Mouse (Mus musculus) induced T-regulatory cell, adult 2 months (primary cell): Measurements from ENCODE around the gene Dnah7b.
"Not testable (repeated sequence)": the region's sequence is repeated elsewhere in the genome, so short reads cannot be mapped to it uniquely, and the experiment has no call there.

Experiments
- DNase-seq: peaks from one replicate; pipeline ENCODE4 v3.0.0-alpha.2; 2012; ENCODE audit warnings: low read depth

The Dnah7b gene

DNA sequence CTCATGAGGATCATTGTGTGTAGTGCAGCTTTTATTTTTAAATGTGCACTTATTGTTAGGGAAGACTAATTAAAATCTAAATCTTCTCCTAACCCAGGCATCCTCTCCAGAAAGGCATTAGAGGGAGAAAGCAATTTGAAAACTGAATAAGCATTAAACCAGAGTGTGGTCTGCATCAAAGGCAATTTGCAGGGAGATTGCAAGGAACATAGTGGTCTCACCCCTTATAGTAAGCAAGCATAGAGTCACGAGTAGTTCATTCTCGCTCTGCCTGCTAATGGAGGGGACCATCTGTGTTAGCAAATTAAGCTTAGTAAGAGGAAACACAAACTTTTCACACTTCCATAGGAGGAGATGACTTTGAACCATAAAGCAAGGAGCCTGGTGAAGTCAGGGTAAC, 228.3 kb downstream of the Dnah7b start:
- not testable (repeated sequence) for DNase-seq

DNA sequence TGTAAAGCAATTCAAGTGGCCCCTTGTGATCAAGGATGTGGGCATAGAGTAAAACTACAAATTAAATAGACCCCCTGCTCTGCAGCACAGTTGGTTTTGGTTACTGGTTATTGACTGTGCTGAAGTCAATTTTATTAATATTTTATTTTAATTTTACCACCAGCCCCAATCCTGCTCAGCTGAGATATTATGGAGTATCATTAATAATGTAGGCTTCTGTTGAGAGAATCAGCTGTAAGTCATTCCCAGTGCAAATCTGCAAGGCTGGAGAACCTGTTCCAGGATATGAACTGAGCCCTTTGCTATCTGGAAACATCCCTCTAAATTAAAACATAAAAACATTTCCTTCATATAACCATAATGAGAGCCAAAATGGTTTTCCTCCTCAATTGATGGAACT, 259.8 kb downstream of the Dnah7b start:
- not testable (repeated sequence) for DNase-seq

- DNase-seq: not testable (repeated sequence)
These were observed 279.2 kb downstream of the Dnah7b start for GRCm38 (mm10) chr1:46345301-46345700.

GRCm38 (mm10) chr1:46380641-46381040, 314.5 kb downstream of the Dnah7b start:
- not testable (repeated sequence) for DNase-seq

DNA sequence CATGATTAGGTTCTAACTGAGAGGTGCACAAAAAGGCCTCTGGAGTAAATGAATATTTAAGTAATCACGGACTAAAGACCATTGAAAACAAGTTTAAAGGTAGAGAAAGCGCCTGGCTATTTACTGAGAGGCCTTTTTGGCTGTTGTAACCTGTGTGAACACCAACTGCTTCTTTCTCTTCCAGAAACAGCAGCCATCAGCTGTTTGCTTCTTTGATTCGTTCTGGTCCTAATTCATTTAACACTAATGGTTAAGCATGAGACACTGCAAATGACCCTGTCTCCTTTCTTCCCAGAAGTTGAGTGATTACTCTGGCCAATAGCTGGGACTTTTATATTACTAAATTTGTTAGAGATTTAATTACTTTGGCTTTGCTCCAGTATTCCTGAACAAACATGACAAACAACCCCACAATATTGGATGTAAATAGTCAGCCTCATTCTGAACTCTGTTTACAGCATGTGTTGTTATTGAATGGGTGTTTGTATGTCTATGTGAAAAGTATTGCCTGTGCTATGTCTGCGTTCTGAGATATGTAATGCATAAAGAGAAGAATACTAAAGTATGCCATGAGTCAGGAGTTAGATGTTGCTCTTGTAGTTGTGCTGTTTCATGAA, 328.7 kb downstream of the Dnah7b start:
- not testable (repeated sequence) for DNase-seq

DNA sequence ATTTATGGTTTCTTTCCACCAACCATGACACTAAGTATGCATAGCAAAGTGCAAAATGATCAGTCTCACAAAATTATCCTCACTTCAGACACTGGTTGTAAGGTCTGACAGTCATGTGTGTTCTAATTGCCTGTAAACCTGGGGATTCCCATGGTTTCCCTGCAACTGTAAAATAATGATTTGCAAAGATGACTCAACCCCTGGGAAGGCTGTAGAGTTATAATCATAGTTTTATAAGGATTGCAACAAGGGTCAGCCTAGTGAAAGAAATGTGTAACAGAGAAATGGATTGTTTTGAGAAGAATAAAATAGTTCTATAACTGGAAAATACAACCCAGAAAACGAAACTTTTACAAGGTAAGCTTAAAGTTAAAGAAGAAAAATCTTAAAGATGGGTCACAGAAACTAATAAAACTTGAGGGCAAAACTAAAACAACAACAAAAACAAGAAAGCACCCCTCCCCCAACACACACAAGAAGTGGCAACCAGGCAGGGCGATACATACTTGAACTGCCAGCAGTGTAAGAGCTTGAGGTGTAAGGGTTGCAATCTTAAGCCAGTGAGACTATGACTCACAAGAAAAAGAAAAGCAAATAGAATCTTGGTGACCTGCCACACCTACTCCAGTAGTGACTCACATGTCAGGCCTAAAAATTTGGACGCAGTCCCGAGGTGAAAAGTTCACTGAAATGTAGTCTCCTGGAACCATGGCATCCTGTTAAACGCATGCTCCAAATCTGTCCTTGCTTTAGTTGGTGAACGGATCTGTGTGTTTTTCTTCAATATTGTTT, 342.4 kb downstream of the Dnah7b start:
- DNase-seq: no peak

DNA sequence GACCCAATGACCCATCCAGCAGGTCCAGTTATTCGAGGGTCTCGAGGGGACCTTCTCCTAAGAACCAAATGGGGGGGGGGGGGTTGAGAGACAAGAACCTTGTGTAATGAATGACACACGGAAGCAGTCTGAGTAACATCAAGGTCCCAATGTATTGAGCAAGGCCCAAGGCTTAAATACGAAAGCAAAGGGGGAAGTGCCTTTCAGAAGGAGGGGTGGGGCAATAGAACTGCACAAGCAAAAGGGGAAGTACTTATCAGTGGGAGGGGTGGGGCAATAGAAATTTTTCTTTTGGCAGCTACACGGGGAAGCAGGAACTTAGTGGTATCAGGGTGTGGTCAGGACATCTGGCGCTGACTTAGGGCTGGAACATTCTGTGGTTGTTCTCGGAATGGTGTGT, 348.7 kb downstream of the Dnah7b start:
- DNase-seq: not testable (repeated sequence)

DNA sequence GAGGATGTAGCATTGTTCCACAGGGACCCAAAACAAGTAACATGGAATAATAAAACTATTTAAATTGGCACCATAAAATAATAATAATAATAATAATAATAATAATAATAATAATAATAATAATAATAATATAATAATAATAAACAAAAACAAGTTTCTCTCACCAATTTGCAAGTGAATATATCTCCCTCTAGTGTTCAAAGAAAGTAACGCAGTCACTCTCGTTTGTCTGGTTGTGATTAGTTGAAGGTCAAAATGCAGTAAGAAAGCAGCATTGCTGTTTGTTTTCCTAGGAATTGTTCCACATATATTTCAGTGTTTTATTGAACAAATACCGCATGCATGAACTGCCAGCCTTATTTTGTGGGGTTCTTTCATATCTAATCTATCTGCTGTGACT, 350.8 kb downstream of the Dnah7b start:
- peak; percentile 36 for DNase-seq

GRCm38 (mm10) chr1:46418966-46419365, 352.9 kb downstream of the Dnah7b start:
- DNase-seq: not testable (repeated sequence)
